Comparison of ENCODE assay signal across 12 mouse cellular contexts in genomic region chr12:72031794-72032193, GRCm38 (mm10). TPM values are rescaled to one million over a fixed set of nuclear protein-coding genes. Genes with fewer than 3 reads are reported as not detected.
DNase-seq lines count a peak whose midpoint lies in the region; ATAC-seq and TF ChIP-seq lines count a peak whose summit lies in the region.
"Had no signal": no experiment of that assay in that cellular context is flagged by ENCODE, and none has a peak within 500 bp of the region (broad histone marks: within the 10 kb centered on the region; RNA-seq: fewer than 3 reads in every experiment).

No protein-coding gene starts in this region.

- peak; percentile 29 for DNase-seq in liver, adult 2 months (ENCODE audit: extremely low read depth, low read depth, low spot score)
- no peak for DNase-seq in liver
- DNase-seq in kidney, adult 8-10 months: peak; percentile 37 to 58
- DNase-seq in right cerebral cortex, postnatal 36 days (ENCODE audit: low spot score in 2 of 2): no peak
- DNase-seq: cerebellum, adult 11 months; liver, embryonic 13.5 days; lung, postnatal 14 days had no signal

- TF ChIP-seq CTCF in liver, adult 2 months (IDR thresholded peaks at IDR 0.05; ENCODE audit: low read depth, low read length): no peak
- TF ChIP-seq CTCF in intestine, postnatal 0 days (IDR thresholded peaks at IDR 0.05; ENCODE audit: low read depth): no peak

- 82% methylated on average over 6 of the region's 6 CpGs for WGBS in liver, adult 2 months
- WGBS in heart, embryonic 13.5 days: 72% methylated on average over 6 of the region's 6 CpGs
- 81% methylated on average over 6 of the region's 6 CpGs for WGBS in intestine, postnatal 0 days

- H3K79me2 ChIP-seq in liver, adult 2 months (ENCODE audit: control insufficient read depth, insufficient read depth, low read length): no peaks in the 10 kb centered on the region

- no peak overlapping the region for H3K4me3 ChIP-seq in liver, adult 2 months (ENCODE audit: insufficient read depth, low read depth, low read length)
- no peak overlapping the region for H3K4me3 ChIP-seq in heart, embryonic 13.5 days
- H3K4me3 ChIP-seq in intestine, postnatal 0 days (ENCODE audit: low read depth, low read length): no peak overlapping the region
- H3K4me3 ChIP-seq: liver, embryonic 13.5 days; midbrain, embryonic 10.5 days; myocyte had no signal

- no peak overlapping the region for H3K4me2 ChIP-seq in heart, embryonic 13.5 days
- no peak overlapping the region for H3K4me2 ChIP-seq in intestine, postnatal 0 days (replicated peaks; ENCODE audit: low read depth)
- H3K4me2 ChIP-seq: liver, embryonic 13.5 days had no signal

- no peaks in the 10 kb centered on the region for H3K27me3 ChIP-seq in liver, adult 2 months (ENCODE audit: control insufficient read depth, insufficient read depth, low read length)
- no peaks in the 10 kb centered on the region for H3K27me3 ChIP-seq in heart, embryonic 13.5 days (replicated peaks)
- H3K27me3 ChIP-seq in intestine, postnatal 0 days (replicated peaks; ENCODE audit: control insufficient read depth, insufficient read depth, low read length): no peaks in the 10 kb centered on the region
- H3K27me3 ChIP-seq: liver, embryonic 13.5 days had no signal

- H3K36me3 ChIP-seq in liver, adult 2 months (ENCODE audit: control insufficient read depth, insufficient read depth, low read length): no peaks in the 10 kb centered on the region
- H3K36me3 ChIP-seq in heart, embryonic 13.5 days: no peaks in the 10 kb centered on the region
- H3K36me3 ChIP-seq in intestine, postnatal 0 days (ENCODE audit: control insufficient read depth, insufficient read depth): no peaks in the 10 kb centered on the region
- H3K36me3 ChIP-seq: liver, embryonic 13.5 days; midbrain, embryonic 10.5 days had no signal

- no peak for ATAC-seq in heart, embryonic 13.5 days (ENCODE audit: extremely low read depth, insufficient number of reproducible peaks, low FRiP score, low TSS enrichment)
- ATAC-seq in inflammation-experienced regulatory T-cells, adult 6 months: no peak
- no peak for ATAC-seq in intestine, postnatal 0 days

- H3K4me1 ChIP-seq in liver, adult 2 months (ENCODE audit: control insufficient read depth, insufficient read depth, low read length): no peaks in the 10 kb centered on the region; the same call in 1 of the 2 replicates
- H3K4me1 ChIP-seq in heart, embryonic 13.5 days: peaks cover 8% of the 10 kb centered on the region
- H3K4me1 ChIP-seq in intestine, postnatal 0 days (replicated peaks; ENCODE audit: control insufficient read depth, insufficient read depth, low read length): no peaks in the 10 kb centered on the region
- H3K4me1 ChIP-seq: liver, embryonic 13.5 days; midbrain, embryonic 10.5 days had no signal

- no peak for TF ChIP-seq POLR2A in liver, adult 2 months (IDR thresholded peaks at IDR 0.05; ENCODE audit: extremely low read depth, insufficient read depth, low read length)

- peak overlapping the region; percentile 72; the same call in 1 of the 2 replicates for H3K27ac ChIP-seq in liver, adult 2 months (replicated peaks; ENCODE audit: insufficient read depth, low read depth, low read length)
- 0 out of 2 replicates have a peak overlapping the region, but pooled peaks have one; percentile 17 for H3K27ac ChIP-seq in heart, embryonic 13.5 days (replicated peaks)
- no peak overlapping the region for H3K27ac ChIP-seq in intestine, postnatal 0 days (ENCODE audit: low read depth, low read length)
- H3K27ac ChIP-seq: liver, embryonic 13.5 days; midbrain, embryonic 10.5 days had no signal

- H3K9ac ChIP-seq in liver, adult 2 months (ENCODE audit: low read depth, low read length): no peak overlapping the region
- H3K9ac ChIP-seq in heart, embryonic 13.5 days: no peak overlapping the region
- no peak overlapping the region for H3K9ac ChIP-seq in intestine, postnatal 0 days (ENCODE audit: low read depth, low read length)
- H3K9ac ChIP-seq: liver, embryonic 13.5 days had no signal

- no peaks in the 10 kb centered on the region for H3K9me3 ChIP-seq in heart, embryonic 13.5 days
- no peaks in the 10 kb centered on the region for H3K9me3 ChIP-seq in intestine, postnatal 0 days (ENCODE audit: control insufficient read depth)
- H3K9me3 ChIP-seq: liver, embryonic 13.5 days; midbrain, embryonic 10.5 days had no signal

RNA-seq across cellular contexts. Expression of gene Gpr135, which starts 39.1 kb away (rescaled TPM):
- 0.28 and 0.81 TPM in 2 replicates for total RNA-seq in liver, adult 2 months (2014; rRNA removed)
- polyA plus RNA-seq in liver, adult 2 months (2012; rRNA removed): 2.3 and 3.0 TPM in 2 replicates
- polyA plus RNA-seq in heart, embryonic 13.5 days (2015; fragmentation: Nextera tagmentation; extraction: Ambion mirVana): 0.43 and 0.60 TPM in 2 replicates
- not detected for polyA plus RNA-seq in inflammation-experienced regulatory T-cells, adult 6 months (2017; shearing (Covaris generic))
- 0.65 and 0.98 TPM in 2 replicates for polyA plus RNA-seq in intestine, postnatal 0 days (2015; fragmentation: Nextera tagmentation; extraction: Ambion mirVana)

RNA-seq across cellular contexts. Expression of gene L3hypdh, which starts 53.4 kb away (rescaled TPM):
- 26.6 and 31.0 TPM in 2 replicates for total RNA-seq in liver, adult 2 months (2014; rRNA removed)
- polyA plus RNA-seq in liver, adult 2 months (2012; rRNA removed): 33.1 and 39.5 TPM in 2 replicates
- 16.8 and 20.4 TPM in 2 replicates for polyA plus RNA-seq in heart, embryonic 13.5 days (2015; fragmentation: Nextera tagmentation; extraction: Ambion mirVana)
- polyA plus RNA-seq in inflammation-experienced regulatory T-cells, adult 6 months (2017; shearing (Covaris generic)): under 1 TPM in 2 of 3 experiments, not detected in 1; 0.17 to 0.30 TPM
- polyA plus RNA-seq in intestine, postnatal 0 days (2015; fragmentation: Nextera tagmentation; extraction: Ambion mirVana): 10.9 and 12.2 TPM in 2 replicates

RNA-seq across cellular contexts. Expression of gene Jkamp, which starts 53.6 kb away (rescaled TPM):
- 29.1 and 30.3 TPM in 2 replicates for total RNA-seq in liver, adult 2 months (2014; rRNA removed)
- 42.1 and 45.8 TPM in 2 replicates for polyA plus RNA-seq in liver, adult 2 months (2012; rRNA removed)
- 72.5 and 82.9 TPM in 2 replicates for polyA plus RNA-seq in heart, embryonic 13.5 days (2015; fragmentation: Nextera tagmentation; extraction: Ambion mirVana)
- polyA plus RNA-seq in inflammation-experienced regulatory T-cells, adult 6 months (2017; shearing (Covaris generic)): 10 to 100 TPM; 28.6 to 39.8 (median 32.8) TPM
- 41.3 and 50.2 TPM in 2 replicates for polyA plus RNA-seq in intestine, postnatal 0 days (2015; fragmentation: Nextera tagmentation; extraction: Ambion mirVana)

Comparison
In these comparisons a context has a peak if more than half of its experiments do, and no peak if none do; other contexts are left out.
1. DNase-seq: peak in liver, adult 2 months (single experiment) and kidney, adult 8-10 months (2 of 2); none in liver (single experiment) and right cerebral cortex, postnatal 36 days (0 of 2).